Mouse (Mus musculus): ENCODE measurements at regions not wholly inside any gene's neighbourhood (a gene's known extent, or its start where the extent isn't known, plus 50 kb on each side); places are given as distances from the start of the nearest gene placed in this dataset.

- H3K4me3 ChIP-seq (ENCODE audit: control insufficient read depth in 1 of 2, insufficient read depth in 1 of 2, low read depth in 2 of 2, low read length in 2 of 2) = no peak overlapping the region
- no peak for DNase-seq (ENCODE audit: low read depth, low spot score)
These were observed 435.7 kb downstream of the Efnb2 start for GRCm38 (mm10) chr8:8225175-8225830.

GRCm38 (mm10) chr8:8220395-8221031 lies 440.5 kb downstream of the Efnb2 start:
- Histone ChIP-seq H3K4me3 (ENCODE audit: control insufficient read depth in 1 of 2, insufficient read depth in 1 of 2, low read depth in 2 of 2, low read length in 2 of 2) (no peak overlapping the region), H3K27me3 (ENCODE audit: control insufficient read depth in 1 of 2, insufficient read depth in 2 of 2, low read length in 2 of 2) (no peaks in the 10 kb centered on the region), H3K27ac (ENCODE audit: control insufficient read depth, low read depth, low read length) (no peak overlapping the region), H3K79me2 (ENCODE audit: control insufficient read depth, insufficient read depth, low read length, poor library complexity) (no peaks in the 10 kb centered on the region), H3K9ac (ENCODE audit: control insufficient read depth, low read depth, low read length, poor library complexity, severe bottlenecking) (no peak overlapping the region), H3K9me3 (replicated peaks; ENCODE audit: insufficient read depth, low read length) (no peaks in the 10 kb centered on the region), H3K36me3 (ENCODE audit: control insufficient read depth in 1 of 2, insufficient read depth in 2 of 2, low read length in 2 of 2) (no peaks in the 10 kb centered on the region), H3K4me1 (ENCODE audit: control insufficient read depth in 1 of 2, insufficient read depth in 2 of 2, low read length in 2 of 2) (no peaks in the 10 kb centered on the region)
- TF ChIP-seq JUND (IDR thresholded peaks at IDR 0.05; ENCODE audit: low read depth, low read length) (no peak), TBP (IDR thresholded peaks at IDR 0.05; ENCODE audit: low read depth, low read length) (no peak), CHD1 (IDR thresholded peaks at IDR 0.05; ENCODE audit: low read depth, low read length) (no peak)
- DNase-seq (ENCODE audit: low read depth, low spot score) = no peak

More at GRCm38 (mm10) chr8:8225175-8225830, 435.7 kb downstream of the Efnb2 start:
- no peak for TF ChIP-seq ZC3H11A (IDR thresholded peaks at IDR 0.05; ENCODE audit: low read depth, low read length)
- no peak for TF ChIP-seq RAD21 (IDR thresholded peaks at IDR 0.05; ENCODE audit: low read depth, low read length)
- TF ChIP-seq UBTF (IDR thresholded peaks at IDR 0.05; ENCODE audit: borderline replicate concordance, insufficient read depth, low read depth, low read length) = no peak
- TF ChIP-seq CHD2 (IDR thresholded peaks at IDR 0.05; ENCODE audit: low read length) = no peak
- no peaks in the 10 kb centered on the region for H3K4me1 ChIP-seq (ENCODE audit: control insufficient read depth in 1 of 2, insufficient read depth in 2 of 2, low read length in 2 of 2)
- H3K27me3 ChIP-seq (ENCODE audit: control insufficient read depth in 1 of 2, insufficient read depth in 2 of 2, low read length in 2 of 2) = no peaks in the 10 kb centered on the region
- no peaks in the 10 kb centered on the region for H3K9me3 ChIP-seq (replicated peaks; ENCODE audit: insufficient read depth, low read length)
- H3K9ac ChIP-seq (ENCODE audit: control insufficient read depth, low read depth, low read length, poor library complexity, severe bottlenecking) = no peak overlapping the region
- H3K36me3 ChIP-seq (ENCODE audit: control insufficient read depth in 1 of 2, insufficient read depth in 2 of 2, low read length in 2 of 2) = no peaks in the 10 kb centered on the region
- H3K79me2 ChIP-seq (ENCODE audit: control insufficient read depth, insufficient read depth, low read length, poor library complexity) = no peaks in the 10 kb centered on the region
- H3K27ac ChIP-seq (ENCODE audit: control insufficient read depth, low read depth, low read length) = no peak overlapping the region

- no peaks in the 10 kb centered on the region for H3K79me2 ChIP-seq (ENCODE audit: control insufficient read depth, insufficient read depth, low read length, poor library complexity)
- no peaks in the 10 kb centered on the region for H3K27me3 ChIP-seq (ENCODE audit: control insufficient read depth in 1 of 2, insufficient read depth in 2 of 2, low read length in 2 of 2)
- H3K4me1 ChIP-seq (ENCODE audit: control insufficient read depth in 1 of 2, insufficient read depth in 2 of 2, low read length in 2 of 2) = no peaks in the 10 kb centered on the region
- H3K9me3 ChIP-seq (replicated peaks; ENCODE audit: insufficient read depth, low read length) = no peaks in the 10 kb centered on the region
- DNase-seq (ENCODE audit: low read depth, low spot score) = no peak
- TF ChIP-seq MEF2A (IDR thresholded peaks at IDR 0.05; ENCODE audit: extremely low read depth, insufficient replicate concordance, low read depth, low read length, poor library complexity, severe bottlenecking) (no peak), HCFC1 (IDR thresholded peaks at IDR 0.05; ENCODE audit: low read depth, low read length) (no peak), EP300 (IDR thresholded peaks at IDR 0.05; ENCODE audit: low read depth in 1 of 2, low read length in 2 of 2) (no peak), POLR2AphosphoS2 (IDR thresholded peaks at IDR 0.05; ENCODE audit: low read length) (no peak), CHD1 (IDR thresholded peaks at IDR 0.05; ENCODE audit: low read depth, low read length) (no peak), MAX (IDR thresholded peaks at IDR 0.05; ENCODE audit: low read length) (no peak), USF1 (IDR thresholded peaks at IDR 0.05; ENCODE audit: low read depth, low read length) (no peak), ZC3H11A (IDR thresholded peaks at IDR 0.05; ENCODE audit: low read depth, low read length) (no peak)
- H3K27ac ChIP-seq (ENCODE audit: control insufficient read depth, low read depth, low read length) = no peak overlapping the region
- no peak overlapping the region for H3K4me3 ChIP-seq (ENCODE audit: control insufficient read depth in 1 of 2, insufficient read depth in 1 of 2, low read depth in 2 of 2, low read length in 2 of 2)
- no peaks in the 10 kb centered on the region for H3K36me3 ChIP-seq (ENCODE audit: control insufficient read depth in 1 of 2, insufficient read depth in 2 of 2, low read length in 2 of 2)
- no peak overlapping the region for H3K9ac ChIP-seq (ENCODE audit: control insufficient read depth, low read depth, low read length, poor library complexity, severe bottlenecking)
These were observed 441.2 kb downstream of the Efnb2 start for GRCm38 (mm10) chr8:8219701-8220394.
